Mouse (Mus musculus) heart, embryonic 14.5 days (tissue): Measurements from ENCODE around the gene Apaf1. TPM values are rescaled to one million over a fixed set of nuclear protein-coding genes. Genes with fewer than 3 reads are reported as not detected.

Source experiments
- ATAC-seq: fragments of 200-750 bp; cut with Nextera tagmentation; 2 replicates; pipeline ENCODE4 v1.8.0; 2017; ENCODE audit warnings: low read depth, moderate TSS enrichment; ENCODE audit not compliant: insufficient number of reproducible peaks, insufficient read depth, low FRiP score
- H3K27ac ChIP-seq, 2 experiments: fragments of 200-500 bp in 1 of 2; fragments of 300-500 bp in 1 of 2; sonication (generic) in 1 of 2; replicated peaks in 1 of 2; 2 replicates each; pipeline ENCODE4 v1.5.1; 2012 to 2014; ENCODE audit warnings: low read depth in 2 of 2, low read length in 2 of 2, control low read depth in 1 of 2, mild to moderate bottlenecking in 1 of 2, mixed read lengths in 1 of 2; ENCODE audit not compliant: control insufficient read depth in 1 of 2, insufficient read depth in 1 of 2
- H3K27me3 ChIP-seq: fragments of 300-500 bp; sonication (generic); 2 replicates; pipeline ENCODE4 v1.6.1; 2014; ENCODE audit warnings: mild to moderate bottlenecking, low read length, control low read depth; ENCODE audit not compliant: control insufficient read depth, insufficient read depth
- H3K36me3 ChIP-seq: fragments of 300-500 bp; sonication (generic); 2 replicates; pipeline ENCODE4 v1.6.1; 2014; ENCODE audit warnings: mild to moderate bottlenecking, control low read depth, low read length, mixed read lengths; ENCODE audit not compliant: control insufficient read depth, insufficient read depth
- H3K4me1 ChIP-seq, 2 experiments: fragments of 200-500 bp in 1 of 2; fragments of 300-500 bp in 1 of 2; sonication (generic) in 1 of 2; 2 replicates each; pipeline ENCODE4 v1.6.1; 2012 to 2014; ENCODE audit warnings: low read length in 2 of 2, control low read depth in 1 of 2, mixed read lengths in 1 of 2; ENCODE audit not compliant: control insufficient read depth in 2 of 2, insufficient read depth in 2 of 2
- H3K4me2 ChIP-seq: fragments of 300-500 bp; sonication (generic); 2 replicates; pipeline ENCODE4 v1.6.1; 2014; ENCODE audit warnings: mild to moderate bottlenecking, low read length
- H3K4me3 ChIP-seq, 2 experiments: fragments of 200-500 bp in 1 of 2; fragments of 300-500 bp in 1 of 2; sonication (generic) in 1 of 2; 2 replicates each; pipeline ENCODE4 v1.5.1; 2012 to 2014; ENCODE audit warnings: low read length in 2 of 2, mild to moderate bottlenecking in 2 of 2, control low read depth in 1 of 2, low read depth in 1 of 2, moderate library complexity in 1 of 2; ENCODE audit not compliant: control insufficient read depth in 1 of 2, insufficient read depth in 1 of 2
- H3K9ac ChIP-seq: fragments of 300-500 bp; sonication (generic); 2 replicates; pipeline ENCODE4 v1.6.1; 2014; ENCODE audit warnings: mild to moderate bottlenecking, low read length
- H3K9me3 ChIP-seq: fragments of 300-500 bp; sonication (generic); 2 replicates; pipeline ENCODE4 v1.6.1; 2016; ENCODE audit warnings: low read length, control low read depth; ENCODE audit not compliant: control insufficient read depth
- WGBS: fragments of 180-500 bp; shearing (Covaris S2); extraction: QIAGEN DNeasy Blood & Tissue Kit; methylation state at CpG from one replicate; pipeline ENCODE4 v1.1.7; 2014; 5-methylcytosine and 5-hydroxymethylcytosine counted together
- polyA plus RNA-seq: library from polyadenylated mRNA; unstranded; fragments of >200 nt; fragmentation: Nextera tagmentation; extraction: Ambion mirVana; gene quantifications from 2 replicates; pipeline ENCODE4 v1.2.1, GENCODE M21; 2014

The Apaf1 gene
- polyA plus RNA-seq, 1 experiment from 2014 or later = 17.3 TPM

DNA sequence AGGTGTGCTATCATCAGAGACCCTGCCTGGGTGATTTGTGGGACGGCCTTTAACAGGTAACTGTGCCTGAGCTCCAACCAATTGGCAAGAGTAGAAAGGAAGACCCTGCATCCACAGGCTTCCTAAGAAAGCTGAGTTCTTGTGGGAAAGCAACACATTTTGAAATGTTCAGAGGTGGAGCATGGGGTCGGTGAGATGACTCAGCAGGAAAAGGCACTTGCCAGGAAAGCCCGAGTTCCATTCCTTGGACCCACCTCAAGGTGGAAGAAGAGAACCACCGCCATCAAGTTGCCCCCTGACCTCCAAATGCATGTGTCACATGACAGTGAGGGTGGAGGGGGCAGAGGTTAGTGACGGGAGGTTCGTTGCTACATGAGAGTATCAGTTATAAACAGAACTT, 108.1 kb downstream of the Apaf1 start:
- H3K9me3 ChIP-seq = no peaks in the 10 kb centered on the region
- no peak overlapping the region for H3K4me3 ChIP-seq
- peaks cover 11% of the 10 kb centered on the region for H3K27me3 ChIP-seq
- 66% methylated on average over 6 of the region's 6 CpGs for WGBS
- H3K27ac ChIP-seq = no peak overlapping the region
- H3K36me3 ChIP-seq = no peaks in the 10 kb centered on the region
- no peak overlapping the region for H3K4me2 ChIP-seq
- H3K4me1 ChIP-seq = peaks cover 3 to 7% of the 10 kb centered on the region in 2 experiments
- ATAC-seq = no peak
- H3K9ac ChIP-seq = no peak overlapping the region

DNA sequence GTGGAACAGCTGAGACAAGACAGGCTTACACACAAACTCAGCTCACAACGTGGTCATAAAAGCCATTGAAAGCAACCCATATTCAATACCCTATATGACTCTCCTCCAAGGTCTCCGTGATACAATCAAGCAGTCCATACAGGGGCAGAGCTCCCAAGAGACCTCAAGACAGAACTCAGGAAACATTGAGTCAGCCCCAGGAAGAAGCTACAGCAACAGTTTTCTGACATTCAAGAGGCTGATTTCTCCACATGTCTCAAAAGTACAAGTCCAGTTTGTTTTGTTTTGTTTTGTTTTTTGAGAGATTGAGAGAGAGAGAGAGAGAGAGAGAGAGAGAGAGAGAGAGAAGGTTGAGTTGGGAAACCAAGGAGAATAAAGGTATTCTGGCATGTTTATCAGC, 108.5 kb downstream of the Apaf1 start:
- no peak overlapping the region for H3K27ac ChIP-seq
- no peak overlapping the region for H3K9ac ChIP-seq
- peaks cover 3 to 9% of the 10 kb centered on the region in 2 experiments for H3K4me1 ChIP-seq
- no peak overlapping the region for H3K4me3 ChIP-seq
- H3K27me3 ChIP-seq = peaks cover 15% of the 10 kb centered on the region
- WGBS = 58% methylated on average over 2 of the region's 2 CpGs
- no peaks in the 10 kb centered on the region for H3K9me3 ChIP-seq
- H3K36me3 ChIP-seq = no peaks in the 10 kb centered on the region
- no peak overlapping the region for H3K4me2 ChIP-seq
- ATAC-seq = no peak

DNA sequence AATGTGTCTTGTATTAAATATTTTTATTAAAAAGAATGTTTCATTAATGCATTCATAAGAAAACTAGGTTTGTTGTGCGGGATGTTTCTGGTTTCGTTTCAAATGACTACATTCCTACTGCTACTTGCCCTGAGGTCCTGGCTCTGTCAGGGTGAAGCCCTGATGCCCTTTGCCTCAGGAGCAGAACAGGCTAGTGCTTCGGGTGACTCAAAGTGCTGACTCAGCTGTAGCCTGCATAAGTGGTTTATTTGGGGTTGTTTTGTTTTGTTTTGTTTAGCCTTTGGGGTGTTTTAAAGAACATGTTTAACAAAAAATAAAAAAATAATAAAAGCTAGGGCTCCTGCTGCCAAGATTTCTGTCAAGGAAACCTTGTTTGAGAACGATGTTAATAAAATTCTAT, 112.0 kb downstream of the Apaf1 start:
- Histone ChIP-seq H3K9me3 (no peaks in the 10 kb centered on the region), H3K27me3 (peaks cover 50% of the 10 kb centered on the region), H3K4me3 (no peak overlapping the region), H3K4me2 (no peak overlapping the region), H3K36me3 (no peaks in the 10 kb centered on the region), H3K9ac (no peak overlapping the region), H3K27ac (no peak overlapping the region), H3K4me1 (peaks cover 3 to 9% of the 10 kb centered on the region in 2 experiments)
- no peak for ATAC-seq
- WGBS = 48% methylated on average over 4 of the region's 4 CpGs

DNA sequence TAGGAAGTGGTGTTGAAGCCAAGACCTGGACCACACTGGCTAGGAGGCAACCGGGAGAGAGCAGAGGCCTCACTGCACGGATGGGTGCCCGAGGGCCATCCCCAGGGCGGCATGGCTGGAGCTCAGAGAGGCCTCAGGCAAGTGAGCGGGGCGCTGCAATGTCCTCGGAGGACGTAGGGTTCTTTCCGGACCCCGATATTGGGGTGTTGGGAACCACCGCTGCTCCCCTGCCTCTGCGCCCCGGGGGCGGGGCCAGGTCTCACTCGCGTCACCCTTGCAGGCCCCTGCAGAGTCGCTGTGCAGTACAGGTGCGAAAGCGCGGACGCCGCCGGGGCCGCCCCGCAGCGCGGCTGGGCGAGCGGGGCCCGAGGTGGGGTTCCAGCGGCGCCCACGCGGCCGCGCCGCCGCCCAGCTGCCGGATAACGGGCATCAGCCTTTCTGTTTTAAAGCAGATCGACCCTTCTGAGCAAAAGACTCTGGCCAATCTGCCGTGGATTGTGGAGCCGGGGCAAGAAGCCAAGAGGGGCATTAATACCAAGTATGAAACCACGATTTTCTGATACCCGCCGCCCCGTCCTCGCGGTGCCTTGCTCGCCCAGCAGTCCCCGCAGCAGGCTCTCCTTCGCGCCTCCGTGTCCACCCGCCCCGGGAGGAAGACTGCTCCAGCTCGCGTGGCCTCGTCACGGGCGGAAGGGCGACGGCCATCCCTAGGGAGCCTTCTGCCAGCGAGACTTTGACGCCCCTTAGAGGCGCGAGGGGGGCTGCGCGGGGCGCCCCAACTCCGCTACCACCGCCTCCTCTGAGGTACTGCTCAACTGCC, 113.0 kb downstream of the Apaf1 start:
- Histone ChIP-seq H3K9ac (peak overlapping the region; percentile 62; the same call in 1 of the 2 replicates), H3K4me2 (peak overlapping the region; percentile 96), H3K4me1 (peaks cover 3 to 9% of the 10 kb centered on the region in 2 experiments), H3K9me3 (no peaks in the 10 kb centered on the region), H3K4me3 (peak overlapping the region; percentile 34 to 49), H3K36me3 (no peaks in the 10 kb centered on the region), H3K27me3 (peaks cover 58% of the 10 kb centered on the region), H3K27ac (no peak overlapping the region)
- no peak for ATAC-seq
- WGBS = 3% methylated on average over 71 of the region's 72 CpGs

DNA sequence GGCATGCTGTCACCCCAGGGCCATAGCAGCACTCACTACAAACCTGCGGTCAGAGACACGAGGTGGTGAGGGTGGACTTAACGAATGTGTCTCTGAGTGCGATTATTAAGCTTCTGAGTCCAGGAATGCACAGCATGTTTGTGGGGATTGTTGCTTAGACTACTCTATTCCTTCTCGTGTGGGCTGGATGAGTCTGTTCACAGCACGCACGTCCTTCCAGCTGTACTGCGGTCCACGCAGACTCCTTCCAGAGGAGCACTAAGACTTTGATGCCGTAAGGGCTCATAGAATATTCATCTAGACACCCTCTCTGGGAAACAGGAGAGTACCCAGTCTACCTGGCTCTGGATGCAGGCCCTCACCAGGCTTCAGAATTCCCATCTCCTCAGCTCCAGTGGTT, 114.3 kb downstream of the Apaf1 start:
- no peak overlapping the region for H3K4me2 ChIP-seq
- H3K4me1 ChIP-seq = peaks cover 3 to 9% of the 10 kb centered on the region in 2 experiments
- H3K9me3 ChIP-seq = no peaks in the 10 kb centered on the region
- ATAC-seq = no peak
- no peaks in the 10 kb centered on the region for H3K36me3 ChIP-seq
- peaks cover 58% of the 10 kb centered on the region for H3K27me3 ChIP-seq
- H3K9ac ChIP-seq = no peak overlapping the region
- 87% methylated on average over 10 of the region's 10 CpGs for WGBS
- no peak overlapping the region for H3K4me3 ChIP-seq
- H3K27ac ChIP-seq = no peak overlapping the region

DNA sequence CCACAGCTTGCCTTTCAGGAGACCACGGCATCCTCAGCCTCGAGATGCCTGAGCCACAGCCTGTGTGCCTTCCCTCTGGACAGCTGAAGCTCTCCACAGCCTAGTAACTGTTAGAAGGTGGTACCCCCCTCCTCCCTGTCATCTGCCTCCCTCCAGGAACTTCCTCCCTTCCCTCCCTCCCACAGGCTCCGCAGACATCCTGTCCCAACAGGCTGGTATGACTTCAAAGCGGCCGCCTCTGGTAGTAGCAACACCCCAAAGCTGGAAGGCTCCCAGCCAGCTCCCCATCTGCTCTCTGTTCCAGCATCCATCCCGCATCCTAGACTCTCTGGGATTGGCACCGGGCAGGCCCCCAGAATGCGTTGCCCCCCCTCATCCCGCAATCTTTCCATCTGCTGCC, 115.7 kb downstream of the Apaf1 start:
- no peaks in the 10 kb centered on the region for H3K9me3 ChIP-seq
- H3K36me3 ChIP-seq = no peaks in the 10 kb centered on the region
- no peak overlapping the region for H3K27ac ChIP-seq
- peaks cover 3 to 9% of the 10 kb centered on the region in 2 experiments for H3K4me1 ChIP-seq
- no peak overlapping the region for H3K4me2 ChIP-seq
- no peak overlapping the region for H3K4me3 ChIP-seq
- ATAC-seq = no peak
- peaks cover 58% of the 10 kb centered on the region for H3K27me3 ChIP-seq
- no peak overlapping the region for H3K9ac ChIP-seq
- WGBS = 8% methylated on average over 9 of the region's 9 CpGs

DNA sequence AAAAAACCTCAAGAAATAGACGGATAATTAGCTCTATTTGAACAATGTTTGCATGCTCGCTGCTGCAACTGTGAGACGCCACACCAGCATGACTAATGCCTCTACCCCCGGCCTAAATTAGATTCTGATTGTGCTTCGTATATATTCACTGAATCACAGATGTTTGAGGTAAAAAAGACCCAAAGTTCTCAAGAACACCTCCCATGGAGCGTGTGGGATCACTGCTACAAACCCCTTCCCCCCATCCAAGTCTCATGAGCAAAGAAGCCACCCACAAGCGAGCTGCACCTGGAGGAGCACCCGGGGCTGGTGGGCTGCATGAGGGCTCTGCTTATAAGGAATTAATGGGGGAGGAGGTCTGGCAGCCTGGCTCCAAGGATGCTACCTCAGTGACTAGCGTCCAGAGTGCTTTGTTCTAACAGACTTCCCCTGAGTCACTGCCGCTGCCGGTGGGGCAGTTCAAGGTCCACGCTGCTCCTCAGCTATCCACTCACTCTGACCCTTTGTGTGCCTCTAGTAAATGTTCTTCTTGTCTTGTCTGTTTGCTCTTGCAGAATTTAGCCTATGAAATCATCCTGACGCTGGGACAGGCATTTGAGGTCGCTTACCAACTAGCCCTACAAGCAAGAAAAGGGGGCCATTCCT, 116.8 kb downstream of the Apaf1 start:
- ATAC-seq = no peak
- 56% methylated on average over 14 of the region's 14 CpGs for WGBS
- Histone ChIP-seq H3K9me3 (no peaks in the 10 kb centered on the region), H3K4me2 (no peak overlapping the region), H3K27ac (no peak overlapping the region), H3K9ac (no peak overlapping the region), H3K36me3 (no peaks in the 10 kb centered on the region), H3K27me3 (peaks cover 61% of the 10 kb centered on the region), H3K4me3 (no peak overlapping the region), H3K4me1 (peaks cover 3 to 9% of the 10 kb centered on the region in 2 experiments)
